8 mouse cellular contexts compared by ENCODE assay signal in the genomic region with DNA sequence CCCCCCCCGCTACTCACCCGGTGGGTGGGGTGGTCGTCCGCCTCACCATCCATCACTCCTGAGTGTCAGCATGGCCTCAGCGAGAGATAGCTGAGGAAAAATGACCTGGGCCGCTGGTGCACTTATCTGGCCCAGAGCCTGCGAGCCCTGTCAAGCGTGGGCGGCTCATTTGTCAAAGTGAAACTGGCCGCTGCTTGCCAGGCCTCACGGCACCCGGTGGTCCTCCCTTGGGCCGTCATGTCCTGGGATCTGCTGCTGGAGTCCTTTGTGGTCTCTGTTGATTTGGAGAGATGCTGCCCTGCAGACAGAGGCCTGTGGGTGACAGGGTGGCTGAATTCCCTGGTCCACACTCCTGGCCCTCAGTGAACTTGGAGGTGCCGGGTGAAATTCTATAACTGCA.
DNase-seq lines count a peak whose midpoint lies in the region; ATAC-seq lines count a peak whose summit lies in the region.

No protein-coding gene starts in this region.

- H3K27me3 ChIP-seq in heart, embryonic 14.5 days (ENCODE audit: control insufficient read depth, insufficient read depth, low read length): peaks cover 46% of the 10 kb centered on the region
- no peaks in the 10 kb centered on the region for H3K27me3 ChIP-seq in liver, embryonic 13.5 days
- H3K27me3 ChIP-seq in stomach, embryonic 16.5 days (ENCODE audit: control insufficient read depth, insufficient read depth, low read length): no peaks in the 10 kb centered on the region

- peak overlapping the region; percentile 4 to 18; a peak in 2 of 4 replicates for H3K4me3 ChIP-seq in heart, embryonic 14.5 days (ENCODE audit: control insufficient read depth in 1 of 2, insufficient read depth in 1 of 2, low read depth in 1 of 2, low read length in 2 of 2)
- peak overlapping the region; percentile 14; the same call in 1 of the 2 replicates for H3K4me3 ChIP-seq in liver, embryonic 13.5 days (replicated peaks)
- peak overlapping the region; percentile 25 for H3K4me3 ChIP-seq in stomach, embryonic 16.5 days (replicated peaks; ENCODE audit: low read length)

- peaks cover 3 to 7% of the 10 kb centered on the region in 2 experiments; a peak in 2 of 4 replicates for H3K4me1 ChIP-seq in heart, embryonic 14.5 days (ENCODE audit: control insufficient read depth in 2 of 2, insufficient read depth in 2 of 2, low read length in 2 of 2)
- H3K4me1 ChIP-seq in liver, embryonic 13.5 days (replicated peaks): peaks cover 11% of the 10 kb centered on the region
- H3K4me1 ChIP-seq in stomach, embryonic 16.5 days (ENCODE audit: control insufficient read depth, insufficient read depth, low read length): peaks cover 14% of the 10 kb centered on the region

- intact Hi-C loops in gastrocnemius, postnatal 36 days (cut with DNase I): no loop called here

- no peak overlapping the region for H3K9ac ChIP-seq in heart, embryonic 14.5 days (ENCODE audit: low read length)
- no peak overlapping the region for H3K9ac ChIP-seq in liver, embryonic 13.5 days
- peak overlapping the region; percentile 60 for H3K9ac ChIP-seq in stomach, embryonic 16.5 days (ENCODE audit: low read length)

- no peak overlapping the region for H3K27ac ChIP-seq in heart, embryonic 14.5 days (replicated peaks in 1 of 2; ENCODE audit: control insufficient read depth in 1 of 2, insufficient read depth in 1 of 2, low read depth in 2 of 2, low read length in 2 of 2)
- no peak overlapping the region for H3K27ac ChIP-seq in liver, embryonic 13.5 days
- H3K27ac ChIP-seq in stomach, embryonic 16.5 days (ENCODE audit: low read length): peak overlapping the region; percentile 55

- peak overlapping the region; percentile 60 for H3K4me2 ChIP-seq in heart, embryonic 14.5 days (ENCODE audit: low read length)
- peak overlapping the region; percentile 33 for H3K4me2 ChIP-seq in liver, embryonic 13.5 days
- H3K4me2 ChIP-seq in stomach, embryonic 16.5 days (ENCODE audit: low read depth, low read length): peak overlapping the region; percentile 51

- H3K9me3 ChIP-seq in heart, embryonic 14.5 days (ENCODE audit: control insufficient read depth, low read length): no peaks in the 10 kb centered on the region
- H3K9me3 ChIP-seq in liver, embryonic 13.5 days (replicated peaks): no peaks in the 10 kb centered on the region
- no peaks in the 10 kb centered on the region for H3K9me3 ChIP-seq in stomach, embryonic 16.5 days (replicated peaks; ENCODE audit: control insufficient read depth, low read length)

- no peaks in the 10 kb centered on the region for H3K36me3 ChIP-seq in heart, embryonic 14.5 days (ENCODE audit: control insufficient read depth, insufficient read depth, low read length)
- H3K36me3 ChIP-seq in liver, embryonic 13.5 days: no peaks in the 10 kb centered on the region
- no peaks in the 10 kb centered on the region for H3K36me3 ChIP-seq in stomach, embryonic 16.5 days (ENCODE audit: control insufficient read depth, insufficient read depth, low read length)

- DNase-seq in retina, postnatal 1 day: peak; percentile 43
- no peak for DNase-seq in retina, embryonic 14.5 days (ENCODE audit: low spot score)
- DNase-seq in liver, embryonic 13.5 days: no peak
- no peak for DNase-seq in gastrocnemius, postnatal 36 days
- no peak for DNase-seq in gastrocnemius, adult 18-20 months (ENCODE audit: low spot score)
- DNase-seq in cerebellum, adult 9-10 months: no peak

- 5% methylated on average over 13 of the region's 14 CpGs for WGBS in heart, embryonic 14.5 days
- WGBS in liver, embryonic 13.5 days (ENCODE audit: insufficient replicate concordance): 14% methylated on average over 10 of the region's 14 CpGs
- 7% methylated on average over 13 of the region's 14 CpGs for WGBS in stomach, embryonic 16.5 days

- ATAC-seq in heart, embryonic 14.5 days (ENCODE audit: insufficient number of reproducible peaks, insufficient read depth, low FRiP score, low read depth): no peak
- no peak for ATAC-seq in liver, embryonic 13.5 days (ENCODE audit: low read depth)
- ATAC-seq in stomach, embryonic 16.5 days (ENCODE audit: insufficient read depth, low FRiP score): peak; percentile 53; the same call in 1 of the 2 replicates
